ENCODE assay signal across 8 mouse cellular contexts in genomic region chr2:31067696-31068245, GRCm38 (mm10).
DNase-seq lines count a peak whose midpoint lies in the region; ATAC-seq and TF ChIP-seq lines count a peak whose summit lies in the region.

No protein-coding gene starts in this region.

- H3K4me3 ChIP-seq in lung, embryonic 14.5 days (ENCODE audit: low read depth, low read length), result no peak overlapping the region
- H3K4me3 ChIP-seq in hindbrain, embryonic 11.5 days (ENCODE audit: low read depth, low read length), result no peak overlapping the region
- no peak overlapping the region for H3K4me3 ChIP-seq in midbrain, postnatal 0 days (ENCODE audit: low read depth, low read length)

- no peak for TF ChIP-seq CTCF in lung, embryonic 14.5 days (IDR thresholded peaks at IDR 0.05; ENCODE audit: low read depth)
- no peak for TF ChIP-seq CTCF in midbrain, postnatal 0 days (IDR thresholded peaks at IDR 0.05)

- no peak for ATAC-seq in lung, embryonic 14.5 days (ENCODE audit: insufficient read depth)
- peak; percentile 47; the same call in 1 of the 2 replicates for ATAC-seq in hindbrain, embryonic 11.5 days (ENCODE audit: low FRiP score)
- ATAC-seq in midbrain, postnatal 0 days (ENCODE audit: low FRiP score), result no peak

- H3K27me3 ChIP-seq in lung, embryonic 14.5 days (ENCODE audit: insufficient read depth, low read length), result no peaks in the 10 kb centered on the region
- H3K27me3 ChIP-seq in hindbrain, embryonic 11.5 days (ENCODE audit: control insufficient read depth, insufficient read depth, low read length), result 0 out of 2 replicates have a peak, but pooled peaks cover 2% of the 10 kb centered on the region
- H3K27me3 ChIP-seq in midbrain, postnatal 0 days (ENCODE audit: insufficient read depth, low read length), result no peaks in the 10 kb centered on the region

- WGBS in lung, embryonic 14.5 days, result 66% methylated on average over 7 of the region's 7 CpGs
- 42% methylated on average over 7 of the region's 7 CpGs for WGBS in hindbrain, embryonic 11.5 days
- WGBS in midbrain, postnatal 0 days, result 43% methylated on average over 7 of the region's 7 CpGs

- H3K9ac ChIP-seq in lung, embryonic 14.5 days, result no peak overlapping the region
- H3K9ac ChIP-seq in hindbrain, embryonic 11.5 days (ENCODE audit: low read depth, low read length), result no peak overlapping the region
- H3K9ac ChIP-seq in midbrain, postnatal 0 days (replicated peaks; ENCODE audit: low read length, poor library complexity, severe bottlenecking), result no peak overlapping the region

- peak; percentile 24 to 62 for DNase-seq in frontal cortex, adult 2 months (ENCODE audit: extremely low spot score in 1 of 2, low spot score in 1 of 2)
- no peak for DNase-seq in frontal cortex, postnatal 14 days (ENCODE audit: low spot score in 2 of 2)
- DNase-seq in lung, embryonic 14.5 days, result no peak
- DNase-seq in lung, postnatal 14 days, result no peak
- DNase-seq in hindbrain, embryonic 11.5 days (ENCODE audit: low spot score), result no peak
- no peak for DNase-seq in midbrain, postnatal 0 days (ENCODE audit: low spot score)
- DNase-seq in urinary bladder, postnatal 36 days (ENCODE audit: low spot score in 2 of 2), result no peak
- DNase-seq in gastrocnemius, adult 8-10 months (ENCODE audit: low spot score in 2 of 2), result no peak

- H3K4me2 ChIP-seq in lung, embryonic 14.5 days, result no peak overlapping the region
- no peak overlapping the region for H3K4me2 ChIP-seq in hindbrain, embryonic 11.5 days (replicated peaks; ENCODE audit: low read depth, low read length)
- H3K4me2 ChIP-seq in midbrain, postnatal 0 days (ENCODE audit: low read depth, low read length, poor library complexity, severe bottlenecking), result no peak overlapping the region

- H3K27ac ChIP-seq in lung, embryonic 14.5 days (ENCODE audit: low read depth), result peak overlapping the region; percentile 79; the same call in 1 of the 2 replicates
- H3K27ac ChIP-seq in hindbrain, embryonic 11.5 days (ENCODE audit: low read depth, low read length), result peak overlapping the region; percentile 69
- peak overlapping the region; percentile 21; the same call in 1 of the 2 replicates for H3K27ac ChIP-seq in midbrain, postnatal 0 days (ENCODE audit: low read depth, low read length)

- no peaks in the 10 kb centered on the region for H3K9me3 ChIP-seq in lung, embryonic 14.5 days (ENCODE audit: low read depth, low read length)
- no peaks in the 10 kb centered on the region for H3K9me3 ChIP-seq in hindbrain, embryonic 11.5 days (ENCODE audit: control insufficient read depth, low read length)
- no peaks in the 10 kb centered on the region for H3K9me3 ChIP-seq in midbrain, postnatal 0 days (ENCODE audit: low read length)

- peaks cover 3% of the 10 kb centered on the region; the same call in 1 of the 2 replicates for H3K36me3 ChIP-seq in lung, embryonic 14.5 days (ENCODE audit: insufficient read depth)
- 0 out of 2 replicates have a peak, but pooled peaks cover 2% of the 10 kb centered on the region for H3K36me3 ChIP-seq in hindbrain, embryonic 11.5 days (ENCODE audit: control insufficient read depth, insufficient read depth, low read length)
- H3K36me3 ChIP-seq in midbrain, postnatal 0 days (ENCODE audit: insufficient read depth, low read length), result peaks cover 5% of the 10 kb centered on the region; the same call in 1 of the 2 replicates

- H3K4me1 ChIP-seq in lung, embryonic 14.5 days (ENCODE audit: insufficient read depth), result peaks cover 4% of the 10 kb centered on the region
- H3K4me1 ChIP-seq in hindbrain, embryonic 11.5 days (replicated peaks; ENCODE audit: control insufficient read depth, insufficient read depth, low read length), result peaks cover 3% of the 10 kb centered on the region; the same call in 1 of the 2 replicates
- no peaks in the 10 kb centered on the region for H3K4me1 ChIP-seq in midbrain, postnatal 0 days (ENCODE audit: insufficient read depth, low read length)

Comparison
In these comparisons a context has a peak if more than half of its experiments do, and no peak if none do; other contexts are left out.
1. DNase-seq: peak in frontal cortex, adult 2 months (2 of 2); none in frontal cortex, postnatal 14 days (0 of 2), lung, embryonic 14.5 days (single experiment), lung, postnatal 14 days (single experiment), hindbrain, embryonic 11.5 days (single experiment), midbrain, postnatal 0 days (single experiment), urinary bladder, postnatal 36 days (0 of 2) and gastrocnemius, adult 8-10 months (0 of 2).
2. H3K27ac ChIP-seq: peak in every context shown above with its lines; median percentile 79 in lung, embryonic 14.5 days; 69 in hindbrain, embryonic 11.5 days; 21 in midbrain, postnatal 0 days.